Mouse (Mus musculus) intestine, postnatal 0 days (tissue): ENCODE results near the gene Lrrc23. TPM values are rescaled to one million over a fixed set of nuclear protein-coding genes. Genes with fewer than 3 reads are reported as not detected.
A peak's percentile ranks its signal among the peaks of the same experiment; 100 is the strongest.

Experiments
- ATAC-seq: fragments of 200-750 bp; cut with Nextera tagmentation; 2 replicates; pipeline ENCODE4 v1.8.0; 2017; ENCODE audit warnings: mild to moderate bottlenecking, moderate TSS enrichment, moderate library complexity
- H3K27ac ChIP-seq: fragments of 300-500 bp; sonication (generic); 2 replicates; pipeline ENCODE4 v1.5.1; 2014; ENCODE audit warnings: mild to moderate bottlenecking, low read depth, low read length, moderate library complexity
- H3K27me3 ChIP-seq: fragments of 300-500 bp; sonication (generic); replicated peaks from 2 replicates; pipeline ENCODE4 v1.6.1; 2014; ENCODE audit warnings: low read length, mixed read lengths; ENCODE audit not compliant: control insufficient read depth, insufficient read depth
- H3K36me3 ChIP-seq: fragments of 300-500 bp; sonication (generic); 2 replicates; pipeline ENCODE4 v1.6.1; 2014; ENCODE audit warnings: mild to moderate bottlenecking, moderate library complexity; ENCODE audit not compliant: control insufficient read depth, insufficient read depth
- H3K4me1 ChIP-seq: fragments of 300-500 bp; sonication (generic); replicated peaks from 2 replicates; pipeline ENCODE4 v1.6.1; 2014; ENCODE audit warnings: antibody characterized with exemption, low read length, mixed read lengths; ENCODE audit not compliant: control insufficient read depth, insufficient read depth
- H3K4me2 ChIP-seq: fragments of 300-500 bp; sonication (generic); replicated peaks from 2 replicates; pipeline ENCODE4 v1.6.1; 2014; ENCODE audit warnings: low read depth, mild to moderate bottlenecking, moderate library complexity
- H3K4me3 ChIP-seq: fragments of 300-500 bp; sonication (generic); 2 replicates; pipeline ENCODE4 v1.5.1; 2014; ENCODE audit warnings: low read depth, low read length
- H3K9ac ChIP-seq: fragments of 300-500 bp; sonication (generic); 2 replicates; pipeline ENCODE4 v1.6.1; 2014; ENCODE audit warnings: mild to moderate bottlenecking, low read depth, low read length
- H3K9me3 ChIP-seq: fragments of 300-500 bp; sonication (generic); 2 replicates; pipeline ENCODE4 v1.6.1; 2016; ENCODE audit warnings: mixed run types; ENCODE audit not compliant: control insufficient read depth
- CTCF ChIP-seq: sonication (generic); IDR thresholded peaks from 2 replicates; pipeline ENCODE4 v1.5.1; 2016; ENCODE audit warnings: low read depth, mild to moderate bottlenecking, control low read depth, antibody characterized with exemption, moderate library complexity
- WGBS: fragments of 180-500 bp; shearing (Covaris S2); extraction: QIAGEN DNeasy Blood & Tissue Kit; methylation state at CpG from one replicate; pipeline ENCODE4 v1.1.7; 2014; 5-methylcytosine and 5-hydroxymethylcytosine counted together
- polyA plus RNA-seq: library from polyadenylated mRNA; unstranded; fragments of >200 nt; fragmentation: Nextera tagmentation; extraction: Ambion mirVana; gene quantifications from 2 replicates; pipeline ENCODE4 v1.2.1, GENCODE M21; 2015

Gene Lrrc23
- polyA plus RNA-seq, 1 experiment from 2014 or later: 0.21 TPM

DNA sequence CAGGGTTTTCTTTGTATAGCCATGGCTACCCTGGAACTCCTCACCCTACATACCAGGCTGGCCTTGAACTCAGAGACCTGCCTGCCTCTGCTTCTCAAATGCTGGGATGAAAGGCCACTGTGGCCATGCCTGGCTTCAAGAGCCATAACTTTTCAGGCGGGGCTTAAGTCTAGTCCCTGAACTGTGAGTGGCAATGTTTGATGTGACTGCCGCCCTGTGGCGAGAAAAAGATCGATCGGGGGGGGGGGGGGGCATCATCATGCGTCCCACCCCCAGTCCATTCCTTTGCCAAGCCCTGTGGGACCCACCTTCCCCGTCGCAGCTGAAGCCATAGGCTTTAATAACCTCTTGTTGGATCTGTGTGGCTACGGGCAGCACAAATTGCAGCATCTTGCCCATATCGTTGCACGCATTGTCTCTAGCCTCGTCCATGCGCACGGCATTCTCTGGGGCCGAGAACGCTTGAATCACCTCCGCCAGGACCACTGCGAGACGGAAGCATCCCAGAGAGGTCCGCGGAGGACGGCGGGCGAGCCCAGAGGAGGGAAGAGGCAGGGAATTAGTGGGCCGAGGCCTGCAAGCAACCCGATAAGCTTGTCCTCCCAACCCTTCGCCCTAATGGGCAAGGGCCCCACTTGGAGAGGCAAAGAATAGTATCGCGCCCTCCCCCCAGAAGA is 39.2 kb downstream of the Lrrc23 start:
- TF ChIP-seq CTCF: peak; percentile 77
- Histone ChIP-seq H3K9me3 (no peaks in the 10 kb centered on the region), H3K27me3 (no peaks in the 10 kb centered on the region), H3K36me3 (peaks cover 19% of the 10 kb centered on the region), H3K4me1 (0 out of 2 replicates have a peak, but pooled peaks cover 5% of the 10 kb centered on the region), H3K4me3 (peak overlapping the region; percentile 49), H3K27ac (peak overlapping the region; percentile 96), H3K4me2 (peak overlapping the region; percentile 86), H3K9ac (peak overlapping the region; percentile 68)
- 1% methylated on average over 29 of the region's 29 CpGs for WGBS
- ATAC-seq: peak; percentile 2

DNA sequence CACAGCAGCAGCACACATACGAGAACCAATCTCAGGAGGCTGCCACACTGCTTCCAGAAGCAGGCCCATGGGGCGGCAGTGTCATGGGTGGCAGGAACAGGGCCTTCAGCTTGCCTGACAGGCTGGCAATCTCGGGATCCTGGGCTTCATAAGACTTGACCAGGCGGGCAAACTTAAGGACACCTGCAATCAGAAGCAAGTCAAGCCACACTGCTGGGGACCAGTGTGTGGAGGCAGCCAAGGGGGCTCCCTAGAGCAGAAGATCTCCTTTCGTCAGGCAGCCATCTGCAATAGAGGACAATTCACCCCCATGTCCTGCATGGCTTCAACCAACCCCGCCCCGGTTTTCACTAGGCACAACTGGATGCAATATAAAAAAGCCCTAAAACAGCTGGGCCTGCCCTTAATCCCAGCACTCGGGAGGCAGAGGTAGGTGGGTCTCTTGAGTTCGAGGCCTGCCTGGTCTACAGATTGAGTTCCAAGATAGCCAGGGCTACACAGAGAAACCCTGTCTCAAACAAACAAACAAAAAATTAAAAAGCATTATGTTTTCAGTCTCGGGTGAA is 40.2 kb downstream of the Lrrc23 start:
- Histone ChIP-seq H3K4me3 (no peak overlapping the region), H3K9me3 (no peaks in the 10 kb centered on the region), H3K9ac (no peak overlapping the region), H3K4me1 (0 out of 2 replicates have a peak, but pooled peaks cover 5% of the 10 kb centered on the region), H3K27me3 (no peaks in the 10 kb centered on the region), H3K4me2 (peak overlapping the region; percentile 59; the same call in 1 of the 2 replicates), H3K36me3 (peaks cover 11% of the 10 kb centered on the region), H3K27ac (peak overlapping the region; percentile 96)
- no peak for TF ChIP-seq CTCF
- 81% methylated on average over 10 of the region's 10 CpGs for WGBS
- no peak for ATAC-seq

DNA sequence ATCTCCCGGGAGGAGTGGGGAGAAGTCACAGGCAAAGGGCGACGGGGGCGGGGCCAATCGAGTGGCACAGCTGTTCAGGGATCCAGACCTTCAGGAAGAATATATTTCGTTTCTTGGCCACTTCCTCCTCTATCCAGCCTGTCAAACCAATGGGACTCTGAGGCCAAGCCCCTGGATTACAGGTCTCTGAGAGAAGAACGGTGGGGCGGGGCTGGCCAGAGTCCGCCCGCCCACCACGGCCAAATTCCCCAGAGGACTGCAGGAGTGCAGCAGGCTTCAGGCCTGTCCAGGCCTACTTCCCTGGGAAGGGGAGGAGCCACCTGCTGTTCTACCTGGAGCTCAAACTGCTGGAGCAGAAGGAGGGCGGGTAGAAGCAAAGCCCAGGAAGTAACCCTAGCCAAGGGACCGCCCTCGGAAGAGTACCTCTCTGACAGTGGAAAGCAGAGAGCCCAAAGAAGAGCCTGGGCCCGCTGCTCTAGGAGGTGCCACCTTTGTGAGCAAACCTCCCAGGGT is 41.0 kb downstream of the Lrrc23 start, which contains the start of gene Ptpn6:
TSS of gene Ptpn6 (minus strand) at position 204 of the 513 bp plus-strand sequence.
- peak; percentile 25; the same call in 1 of the 2 replicates for TF ChIP-seq CTCF
- peak; percentile 84 for ATAC-seq

DNA sequence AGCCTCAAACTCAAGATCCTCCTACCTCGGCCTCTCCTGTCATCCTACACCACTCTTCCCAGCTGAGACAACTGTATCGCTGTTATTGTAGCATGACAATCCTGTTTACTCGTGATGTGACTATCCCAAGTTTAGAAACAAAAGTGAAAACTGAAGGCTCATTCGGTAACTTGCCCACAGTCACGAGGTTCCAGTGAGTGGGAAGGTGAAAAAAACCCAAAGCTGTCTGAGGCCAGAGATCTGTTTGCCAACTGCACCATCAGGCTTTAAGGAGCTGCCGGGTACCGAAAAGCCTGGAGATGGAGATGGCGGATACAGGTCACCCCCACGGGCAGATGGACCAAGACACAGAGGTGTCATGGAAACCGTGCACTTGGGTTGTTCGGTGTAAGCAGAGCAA is 42.5 kb downstream of the Lrrc23 start:
- H3K27ac ChIP-seq: no peak overlapping the region
- H3K27me3 ChIP-seq: no peaks in the 10 kb centered on the region
- no peaks in the 10 kb centered on the region for H3K36me3 ChIP-seq
- no peak for TF ChIP-seq CTCF
- H3K4me1 ChIP-seq: 0 out of 2 replicates have a peak, but pooled peaks cover 5% of the 10 kb centered on the region
- H3K4me3 ChIP-seq: no peak overlapping the region
- no peak for ATAC-seq
- no peak overlapping the region for H3K9ac ChIP-seq
- no peak overlapping the region for H3K4me2 ChIP-seq
- 90% methylated on average over 11 of the region's 11 CpGs for WGBS
- H3K9me3 ChIP-seq: no peaks in the 10 kb centered on the region

More for the DNA sequence above, 41.0 kb downstream of the Lrrc23 start, which contains the start of gene Ptpn6:
- Histone ChIP-seq H3K9ac (0 out of 2 replicates have a peak within 1 kb of the TSS, but pooled peaks have one; percentile 19), H3K9me3 (no peaks in the 10 kb centered on the region), H3K27ac (peak within 1 kb of the TSS; percentile 96), H3K27me3 (no peaks in the 10 kb centered on the region), H3K4me2 (peak within 1 kb of the TSS; percentile 59), H3K36me3 (peaks cover 10% of the 10 kb centered on the region), H3K4me1 (0 out of 2 replicates have a peak, but pooled peaks cover 5% of the 10 kb centered on the region), H3K4me3 (peak within 1 kb of the TSS; percentile 27)
- 13% methylated on average over 15 of the region's 15 CpGs for WGBS

DNA sequence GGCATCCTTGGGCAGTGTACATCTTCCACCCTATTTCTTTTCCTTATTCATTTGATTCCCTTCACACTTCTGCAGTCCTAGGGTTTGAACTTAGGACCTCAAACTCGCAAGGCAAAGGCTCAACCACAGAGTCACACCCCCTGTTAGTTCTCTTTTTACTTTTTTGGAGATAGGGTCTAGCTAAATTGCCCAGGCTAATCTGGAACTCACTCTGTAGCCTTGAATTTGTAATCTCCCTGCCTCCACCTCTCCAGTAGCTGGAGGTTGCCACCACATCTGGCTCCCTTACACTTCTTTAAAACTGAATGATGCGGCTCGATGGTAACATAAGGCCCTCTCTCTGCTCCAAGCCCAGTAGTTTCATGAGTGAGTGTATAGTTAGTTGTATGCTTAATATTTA is 45.1 kb downstream of the Lrrc23 start:
- H3K4me1 ChIP-seq: 0 out of 2 replicates have a peak, but pooled peaks cover under 1% of the 10 kb centered on the region
- no peaks in the 10 kb centered on the region for H3K36me3 ChIP-seq
- 86% methylated on average over 3 of the region's 3 CpGs for WGBS
- no peak for ATAC-seq
- H3K27me3 ChIP-seq: no peaks in the 10 kb centered on the region
- H3K27ac ChIP-seq: no peak overlapping the region
- H3K4me2 ChIP-seq: no peak overlapping the region
- H3K4me3 ChIP-seq: no peak overlapping the region
- H3K9ac ChIP-seq: no peak overlapping the region
- TF ChIP-seq CTCF: no peak
- no peaks in the 10 kb centered on the region for H3K9me3 ChIP-seq
